Mouse (Mus musculus): ENCODE measurements around the gene Smim12. TPM values are rescaled to one million over a fixed set of nuclear protein-coding genes. Genes with fewer than 3 reads are reported as not detected.

Gene Smim12
- 26.3 and 38.3 TPM in 2 replicates for total RNA-seq (2014; rRNA removed)
- 50.7 and 56.6 TPM in 2 replicates for polyA plus RNA-seq (2015; fragmentation: Nextera tagmentation; extraction: Ambion mirVana)

DNA sequence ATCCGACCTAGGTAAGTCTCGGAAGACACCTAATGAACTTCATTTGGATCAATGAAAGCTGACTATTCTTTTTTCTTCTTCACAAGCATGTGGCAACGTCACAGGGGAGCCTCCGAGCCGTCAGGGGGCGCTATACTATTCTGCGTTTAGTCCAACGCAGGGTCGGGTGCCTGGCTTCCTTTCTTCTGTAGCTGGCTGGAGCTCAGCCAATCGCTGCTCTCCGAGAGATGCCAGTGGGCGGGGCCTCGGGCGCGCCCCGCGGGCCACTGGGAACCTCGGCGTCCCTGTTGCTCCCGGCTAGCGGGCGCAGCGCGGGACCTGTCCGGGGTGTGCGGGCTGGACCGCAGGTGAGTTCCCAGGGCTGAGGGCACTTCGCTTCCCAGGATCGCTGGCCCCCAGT is at the start of gene Smim12:
Gene Smim12, plus strand, starts transcription at position 233 of the 400 bp plus-strand sequence.
- H3K4me1 ChIP-seq (ENCODE audit: insufficient read depth, low read length), result peaks cover 7% of the 10 kb centered on the region; the same call in 1 of the 2 replicates
- no peaks in the 10 kb centered on the region for H3K9me3 ChIP-seq (ENCODE audit: low read length)
- WGBS, result under 1% methylated on average over 29 of the region's 29 CpGs
- peak within 1 kb of the TSS; percentile 77 for H3K4me2 ChIP-seq (ENCODE audit: low read depth, low read length, poor library complexity, severe bottlenecking)
- no peaks in the 10 kb centered on the region for H3K27me3 ChIP-seq (ENCODE audit: insufficient read depth, low read length)
- DNase-seq (ENCODE audit: low spot score) (peak; percentile 99), ATAC-seq (ENCODE audit: low FRiP score) (peak; percentile 87)
- H3K36me3 ChIP-seq (ENCODE audit: insufficient read depth, low read length), result peaks cover 15% of the 10 kb centered on the region; the same call in 1 of the 2 replicates
- H3K4me3 ChIP-seq (ENCODE audit: low read depth, low read length), result peak within 1 kb of the TSS; percentile 89
- H3K27ac ChIP-seq (ENCODE audit: low read depth, low read length), result peak within 1 kb of the TSS; percentile 57
- H3K9ac ChIP-seq (replicated peaks; ENCODE audit: low read length, poor library complexity, severe bottlenecking), result peak within 1 kb of the TSS; percentile 90
- peak; percentile 97 for TF ChIP-seq CTCF (IDR thresholded peaks at IDR 0.05)

- H3K36me3 ChIP-seq (ENCODE audit: insufficient read depth, low read length), result peaks cover 24% of the 10 kb centered on the region
- DNase-seq (ENCODE audit: low spot score) (peak; percentile 34), ATAC-seq (ENCODE audit: low FRiP score) (no peak)
- WGBS, result 73% methylated on average over 25 of the region's 25 CpGs
- no peak for TF ChIP-seq CTCF (IDR thresholded peaks at IDR 0.05)
- H3K4me3 ChIP-seq (ENCODE audit: low read depth, low read length), result no peak overlapping the region
- no peak overlapping the region for H3K9ac ChIP-seq (replicated peaks; ENCODE audit: low read length, poor library complexity, severe bottlenecking)
- H3K27me3 ChIP-seq (ENCODE audit: insufficient read depth, low read length), result no peaks in the 10 kb centered on the region
- H3K4me2 ChIP-seq (ENCODE audit: low read depth, low read length, poor library complexity, severe bottlenecking), result no peak overlapping the region
- no peak overlapping the region for H3K27ac ChIP-seq (ENCODE audit: low read depth, low read length)
- H3K9me3 ChIP-seq (ENCODE audit: low read length), result no peaks in the 10 kb centered on the region
- H3K4me1 ChIP-seq (ENCODE audit: insufficient read depth, low read length), result no peaks in the 10 kb centered on the region
Observed at GRCm38 (mm10) chr4:127194477-127195269, 48.9 kb upstream of the Smim12 start.

GRCm38 (mm10) chr4:127198609-127199008 is 45.0 kb upstream of the Smim12 start:
- TF ChIP-seq CTCF (IDR thresholded peaks at IDR 0.05), result no peak
- ATAC-seq (ENCODE audit: low FRiP score) (no peak), DNase-seq (ENCODE audit: low spot score) (no peak)
- Histone ChIP-seq H3K4me1 (ENCODE audit: insufficient read depth, low read length) (no peaks in the 10 kb centered on the region), H3K9me3 (ENCODE audit: low read length) (no peaks in the 10 kb centered on the region), H3K27ac (ENCODE audit: low read depth, low read length) (no peak overlapping the region), H3K4me2 (ENCODE audit: low read depth, low read length, poor library complexity, severe bottlenecking) (no peak overlapping the region), H3K27me3 (ENCODE audit: insufficient read depth, low read length) (no peaks in the 10 kb centered on the region), H3K4me3 (ENCODE audit: low read depth, low read length) (no peak overlapping the region), H3K9ac (replicated peaks; ENCODE audit: low read length, poor library complexity, severe bottlenecking) (no peak overlapping the region), H3K36me3 (ENCODE audit: insufficient read depth, low read length) (peaks cover 27% of the 10 kb centered on the region)
- 26% methylated on average over 6 of the region's 6 CpGs for WGBS

- no peak overlapping the region for H3K4me2 ChIP-seq (ENCODE audit: low read depth, low read length, poor library complexity, severe bottlenecking)
- 0 out of 2 replicates have a peak, but pooled peaks have one; percentile 23 for ATAC-seq (ENCODE audit: low FRiP score)
- no peak for DNase-seq (ENCODE audit: low spot score)
- H3K4me3 ChIP-seq (ENCODE audit: low read depth, low read length), result no peak overlapping the region
- H3K9me3 ChIP-seq (ENCODE audit: low read length), result no peaks in the 10 kb centered on the region
- no peak overlapping the region for H3K9ac ChIP-seq (replicated peaks; ENCODE audit: low read length, poor library complexity, severe bottlenecking)
- WGBS, result 58% methylated on average over 12 of the region's 12 CpGs
- H3K4me1 ChIP-seq (ENCODE audit: insufficient read depth, low read length), result no peaks in the 10 kb centered on the region
- H3K27me3 ChIP-seq (ENCODE audit: insufficient read depth, low read length), result no peaks in the 10 kb centered on the region
- H3K36me3 ChIP-seq (ENCODE audit: insufficient read depth, low read length), result peaks cover 29% of the 10 kb centered on the region
- TF ChIP-seq CTCF (IDR thresholded peaks at IDR 0.05), result peak; percentile 46
- H3K27ac ChIP-seq (ENCODE audit: low read depth, low read length), result no peak overlapping the region
Observed at GRCm38 (mm10) chr4:127199406-127199805, 44.2 kb upstream of the Smim12 start.

DNA sequence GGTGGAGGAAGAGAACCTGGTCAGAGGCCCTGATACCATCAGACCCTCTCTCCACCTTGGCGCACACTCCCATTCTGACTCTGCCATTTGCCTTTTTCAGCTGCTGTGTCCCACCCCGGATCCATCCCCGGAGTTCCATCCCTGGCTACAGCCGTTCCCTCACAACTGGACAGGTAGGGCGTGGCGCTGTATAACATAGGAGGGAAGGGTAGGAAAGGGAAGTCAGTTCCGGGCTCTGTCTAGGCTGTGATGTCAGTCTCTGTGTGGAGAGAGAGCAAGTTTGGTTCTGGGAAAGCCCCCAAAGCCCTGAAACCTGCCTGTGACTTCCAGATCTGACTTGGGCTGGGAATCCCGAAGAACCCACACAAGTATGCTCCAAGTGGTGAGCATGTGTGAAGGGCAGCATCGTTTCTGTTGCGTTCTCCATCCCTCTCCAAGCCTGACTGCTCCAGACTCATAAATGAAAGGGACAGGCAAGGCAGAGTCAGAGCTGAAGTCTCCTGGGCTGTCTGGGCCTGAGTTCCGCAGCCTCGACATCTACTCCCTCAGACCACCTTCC is 43.3 kb upstream of the Smim12 start:
- Histone ChIP-seq H3K27me3 (ENCODE audit: insufficient read depth, low read length) (no peaks in the 10 kb centered on the region), H3K9me3 (ENCODE audit: low read length) (no peaks in the 10 kb centered on the region), H3K36me3 (ENCODE audit: insufficient read depth, low read length) (peaks cover 21% of the 10 kb centered on the region; the same call in 1 of the 2 replicates), H3K4me1 (ENCODE audit: insufficient read depth, low read length) (no peaks in the 10 kb centered on the region), H3K4me2 (ENCODE audit: low read depth, low read length, poor library complexity, severe bottlenecking) (no peak overlapping the region), H3K4me3 (ENCODE audit: low read depth, low read length) (no peak overlapping the region), H3K27ac (ENCODE audit: low read depth, low read length) (no peak overlapping the region), H3K9ac (replicated peaks; ENCODE audit: low read length, poor library complexity, severe bottlenecking) (no peak overlapping the region)
- TF ChIP-seq CTCF (IDR thresholded peaks at IDR 0.05), result no peak
- DNase-seq (ENCODE audit: low spot score) (no peak), ATAC-seq (ENCODE audit: low FRiP score) (no peak)
- 92% methylated on average over 12 of the region's 12 CpGs for WGBS
